Mouse (Mus musculus): ENCODE measurements around the gene Naga.
A peak's percentile ranks its signal among the peaks of the same experiment; 100 is the strongest.

Naga gene

DNA sequence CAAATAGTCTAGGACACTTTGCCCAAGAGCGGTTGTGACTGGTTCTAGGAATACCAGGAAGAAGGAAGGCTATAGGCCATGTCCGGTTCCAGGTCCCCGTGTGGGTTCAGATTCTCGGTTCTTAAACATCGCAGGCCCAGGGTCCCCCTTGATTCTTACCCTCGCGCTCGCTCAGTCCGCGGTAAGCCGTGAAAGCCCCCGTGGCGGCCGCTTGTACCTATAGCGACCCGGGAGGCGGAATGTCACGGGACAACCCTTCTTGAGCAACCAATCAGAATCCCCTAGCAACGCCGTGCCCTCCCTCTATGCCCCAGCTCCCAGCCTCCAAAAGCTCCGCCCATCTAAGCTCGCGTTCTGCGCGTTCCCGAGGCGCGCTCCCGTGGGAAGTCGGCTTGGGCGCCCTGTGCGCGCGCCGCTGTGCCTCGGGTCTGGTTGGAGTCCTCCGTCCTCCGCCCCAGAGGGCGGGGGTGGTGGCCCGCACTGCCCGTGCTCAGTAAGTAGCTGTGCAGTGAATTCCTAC is at the start of gene Naga, which contains the start of the genes Pheta2 and Smdt1:
Gene Naga (minus strand): TSS at position 333 of the 520 bp plus-strand sequence.
Gene Pheta2 (plus strand): TSS at position 350 of the 520 bp plus-strand sequence.
Gene Smdt1 (plus strand): TSS at position 367 of the 520 bp plus-strand sequence.
- DNase-seq (ENCODE audit: low spot score in 2 of 2) = peak; percentile 97

DNA sequence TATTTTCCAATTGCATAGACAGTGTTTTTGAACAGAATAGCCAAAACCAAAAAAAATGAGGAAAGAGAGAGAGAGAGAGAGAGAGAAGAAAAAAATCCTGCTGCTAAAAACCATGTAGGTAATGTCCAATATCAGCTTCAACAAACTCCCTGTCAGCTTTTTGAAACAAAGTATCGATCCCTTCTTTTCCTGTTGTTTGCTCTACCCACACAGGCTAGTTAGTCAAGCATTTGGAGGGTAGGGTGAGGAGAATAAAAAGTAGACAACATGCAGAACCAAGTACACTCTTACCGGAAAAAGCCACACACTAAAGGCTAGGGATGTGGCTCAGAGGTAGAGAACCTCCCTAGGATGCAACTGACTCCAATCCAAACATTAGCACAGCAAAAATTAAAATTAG is 47.0 kb upstream of the Naga start:
- no peak for DNase-seq (ENCODE audit: low spot score in 2 of 2)

DNA sequence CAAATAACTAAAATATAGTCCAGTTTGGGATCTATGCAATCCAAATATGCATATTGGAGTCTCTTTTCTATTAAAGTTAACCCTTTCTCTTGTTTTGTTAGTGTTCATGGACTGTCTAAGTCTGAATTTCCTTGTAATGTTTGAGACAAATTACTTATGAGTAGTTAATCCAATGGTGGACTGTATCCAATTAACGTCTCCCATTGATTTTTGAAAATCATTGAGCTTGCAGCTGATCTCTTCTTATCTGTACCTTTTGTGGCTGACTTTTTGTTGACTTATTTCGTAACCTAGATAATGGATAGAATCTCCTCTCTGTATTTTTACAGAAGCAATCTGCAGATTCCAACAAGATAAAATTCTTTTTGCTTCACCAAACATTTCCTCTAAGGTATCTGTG is 43.7 kb upstream of the Naga start:
- no peak for DNase-seq (ENCODE audit: low spot score in 2 of 2)

DNA sequence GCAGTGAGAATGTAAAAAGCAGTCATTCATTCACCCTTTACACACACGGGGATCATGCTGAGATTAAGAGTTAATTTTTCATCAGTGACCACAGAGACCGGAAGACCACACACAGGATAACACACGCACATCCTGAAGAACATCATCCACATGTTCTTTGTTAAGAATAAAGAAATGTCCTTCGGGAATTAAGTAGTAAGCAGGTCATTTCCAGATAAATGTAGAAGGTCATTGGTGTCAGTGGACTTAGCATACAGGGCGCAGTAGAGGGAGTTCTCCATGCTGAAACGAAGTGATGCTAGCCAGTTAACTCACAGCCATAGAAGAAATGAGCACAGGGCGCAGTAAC is 42.0 kb upstream of the Naga start:
- DNase-seq (ENCODE audit: low spot score in 2 of 2) = no peak

DNA sequence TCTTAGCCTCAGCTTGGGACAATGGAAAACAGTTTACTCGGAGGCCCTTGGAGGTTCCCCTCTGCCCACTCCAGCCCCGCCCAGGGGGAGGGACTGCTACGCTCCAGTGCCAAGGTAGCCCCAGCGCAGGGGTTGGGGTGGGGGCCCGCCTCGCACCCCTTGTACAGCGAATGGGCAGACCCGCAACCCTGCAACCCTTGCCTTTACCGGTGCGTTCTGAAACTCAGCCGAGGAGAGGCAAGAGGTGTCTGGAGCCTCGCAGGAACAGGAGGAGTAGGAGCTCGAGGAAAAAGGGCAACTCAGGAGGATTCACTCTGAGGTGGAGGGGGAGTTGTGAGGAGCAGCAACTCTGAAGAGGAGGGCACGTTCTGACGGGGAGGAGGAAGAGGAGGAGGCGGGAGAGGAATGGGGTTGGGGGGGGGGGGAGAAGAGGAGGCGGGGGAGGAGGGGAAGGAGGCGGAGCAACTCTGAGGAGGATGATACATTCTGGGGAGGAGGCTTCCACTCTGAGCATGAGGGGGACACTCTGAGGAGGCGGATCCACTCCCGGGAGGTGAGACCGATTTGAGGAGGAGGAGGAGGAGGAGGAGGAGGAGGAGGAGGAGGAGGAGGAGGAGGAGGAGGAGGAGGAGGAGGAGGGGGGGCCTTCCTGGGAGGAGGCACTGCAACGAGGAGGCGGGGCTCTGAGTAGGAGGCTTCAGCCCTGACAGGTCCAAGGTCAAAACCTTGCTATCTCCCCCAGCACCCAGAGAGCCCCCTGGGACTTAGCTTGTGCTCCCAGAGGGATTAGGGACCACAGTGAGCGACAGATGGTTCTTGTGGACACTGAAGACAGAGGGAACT is 41.4 kb upstream of the Naga start, which contains the start of gene Cyp2d22:
Gene Cyp2d22 (minus strand): TSS at position 390 of the 843 bp plus-strand sequence.
- peak; percentile 25 to 59 for DNase-seq (ENCODE audit: low spot score in 2 of 2)

DNA sequence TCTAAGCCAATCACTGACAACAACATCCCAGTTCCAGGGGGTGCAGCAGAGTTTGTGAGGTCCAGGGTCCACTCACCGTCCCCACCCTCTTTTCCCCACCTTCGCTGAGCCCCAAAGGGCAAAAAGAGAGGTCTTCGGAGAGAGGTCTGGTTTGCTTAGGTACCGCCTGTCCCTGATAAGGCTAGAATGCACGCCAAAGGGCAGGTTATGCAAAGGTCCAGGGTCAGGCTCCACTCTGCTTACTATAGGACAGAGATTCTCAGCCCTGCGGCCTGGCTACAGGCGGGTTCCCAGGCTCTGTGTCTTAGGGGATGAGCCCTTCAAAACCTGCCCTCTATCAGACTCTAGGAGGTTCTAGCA is 40.8 kb upstream of the Naga start:
- no peak for DNase-seq (ENCODE audit: low spot score in 2 of 2)

DNA sequence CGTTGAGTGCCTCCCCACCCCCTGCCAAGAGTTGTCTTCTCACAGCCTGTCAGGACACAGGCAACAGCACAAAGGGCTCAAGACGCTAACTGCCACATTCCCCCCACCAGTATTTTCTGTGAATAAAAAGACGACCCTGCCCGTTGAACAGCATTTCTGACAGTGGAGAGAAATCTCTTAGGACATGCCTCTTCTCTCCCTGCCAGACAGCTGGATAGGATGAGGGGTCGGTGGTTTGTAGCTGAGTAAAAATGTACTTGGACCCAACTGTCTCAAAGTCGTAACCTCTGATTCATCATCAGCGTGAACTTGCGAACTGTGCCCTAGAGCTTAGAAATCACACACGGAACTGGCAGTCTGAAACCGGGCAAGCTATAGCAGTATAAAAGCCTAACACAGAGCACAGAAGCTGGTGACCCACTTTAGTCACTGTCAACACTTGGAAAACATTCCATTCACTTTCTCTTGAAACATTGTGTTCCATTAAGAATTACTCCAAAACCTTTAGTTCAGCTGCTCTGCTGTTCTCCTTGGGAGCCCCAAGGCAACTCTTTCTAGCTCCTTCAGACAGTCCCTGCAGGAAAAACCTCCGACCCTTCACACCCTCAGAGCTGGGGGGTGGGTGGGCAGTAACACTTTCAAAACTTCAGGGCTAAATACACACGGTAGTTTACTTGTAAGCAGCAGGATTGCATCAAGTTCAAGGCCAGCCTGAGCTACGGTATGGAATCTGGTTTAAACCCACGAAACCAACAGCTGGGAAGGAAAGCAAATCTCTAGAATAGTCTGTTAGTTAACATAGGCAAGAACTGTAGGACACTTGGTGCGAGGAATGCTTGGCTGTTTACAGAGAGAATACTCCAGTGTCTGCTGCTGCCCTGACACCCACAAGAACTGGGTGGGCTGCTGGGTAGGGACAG is 39.8 kb upstream of the Naga start:
- DNase-seq (ENCODE audit: low spot score in 2 of 2) = no peak

DNA sequence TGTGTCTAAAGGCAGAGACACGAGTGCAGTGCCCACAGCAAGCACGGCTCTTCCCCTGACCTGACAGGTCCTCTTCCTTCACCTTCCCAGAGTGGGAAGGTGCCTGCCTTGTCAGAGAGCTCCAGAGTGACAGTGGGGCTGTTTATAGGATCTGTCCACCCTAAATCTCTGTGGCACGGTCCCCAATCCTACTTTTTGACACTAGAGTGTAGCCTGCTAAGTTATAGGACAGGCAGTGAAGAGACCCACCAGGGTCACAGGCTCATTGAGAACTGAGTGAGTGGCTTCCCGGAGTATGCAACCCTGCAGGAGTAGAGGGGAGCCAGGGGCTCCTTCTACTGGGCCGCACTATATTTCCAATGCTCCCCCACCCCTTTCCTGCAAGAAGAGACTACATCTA is 39.0 kb upstream of the Naga start:
- DNase-seq (ENCODE audit: low spot score in 2 of 2) = no peak

DNA sequence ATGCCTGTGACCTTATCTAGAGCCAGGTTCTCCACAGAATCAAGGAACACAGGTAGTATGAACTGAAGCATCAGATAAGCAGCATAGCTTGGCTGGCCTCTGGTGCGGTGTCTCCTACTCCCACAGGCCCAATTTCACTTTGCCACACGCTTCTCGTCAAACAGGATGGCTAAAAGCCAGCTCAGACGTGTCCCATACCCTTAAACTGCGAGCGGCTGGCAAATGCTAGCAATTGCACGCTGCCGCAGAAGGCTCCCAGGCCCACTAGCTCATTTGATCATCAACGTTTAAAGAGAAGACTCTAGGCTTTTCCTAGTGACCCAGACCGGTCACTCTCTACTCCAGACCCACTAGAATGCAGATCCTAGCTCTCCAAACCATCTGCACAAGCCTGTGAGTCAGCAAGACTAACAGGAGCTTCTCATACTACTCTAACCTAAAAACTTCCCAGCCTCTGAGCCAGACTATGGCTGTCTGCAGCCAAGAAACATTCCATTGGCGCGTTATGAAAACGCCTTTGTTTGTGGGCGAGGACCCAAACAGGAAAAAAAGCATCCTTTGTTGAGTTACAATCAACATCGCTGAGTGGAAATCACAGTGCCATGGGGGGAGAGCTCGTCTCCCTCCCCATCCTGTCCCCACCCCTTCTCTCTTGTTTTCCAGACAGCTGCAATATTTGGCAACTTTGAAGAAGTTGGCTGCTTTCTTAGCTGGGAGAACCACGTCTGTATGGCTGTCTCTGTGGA is 37.8 kb upstream of the Naga start:
- DNase-seq (ENCODE audit: low spot score in 2 of 2) = peak in 1 of 2 experiments; percentile 42

DNA sequence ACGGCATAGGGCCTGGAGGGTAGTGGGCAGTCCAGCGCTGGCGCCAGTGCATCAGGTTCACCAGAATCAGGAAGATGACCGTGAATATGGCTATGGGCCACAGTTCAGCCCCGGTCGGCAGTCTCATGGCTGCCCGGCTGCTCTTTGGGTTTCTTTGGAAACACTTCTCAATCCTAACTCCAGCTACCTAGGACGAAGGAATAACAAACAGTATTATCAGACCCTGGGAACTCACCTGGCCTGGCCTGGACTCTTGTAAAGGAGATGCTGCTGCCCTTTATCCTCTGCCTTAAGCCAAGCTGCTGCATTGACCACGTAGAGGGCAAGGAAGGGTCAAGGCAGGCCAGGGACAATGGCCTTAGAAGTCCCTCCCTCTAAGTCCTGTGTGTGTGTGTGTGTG is 37.1 kb upstream of the Naga start:
- DNase-seq (ENCODE audit: low spot score in 2 of 2) = peak in 1 of 2 experiments; percentile 49

DNA sequence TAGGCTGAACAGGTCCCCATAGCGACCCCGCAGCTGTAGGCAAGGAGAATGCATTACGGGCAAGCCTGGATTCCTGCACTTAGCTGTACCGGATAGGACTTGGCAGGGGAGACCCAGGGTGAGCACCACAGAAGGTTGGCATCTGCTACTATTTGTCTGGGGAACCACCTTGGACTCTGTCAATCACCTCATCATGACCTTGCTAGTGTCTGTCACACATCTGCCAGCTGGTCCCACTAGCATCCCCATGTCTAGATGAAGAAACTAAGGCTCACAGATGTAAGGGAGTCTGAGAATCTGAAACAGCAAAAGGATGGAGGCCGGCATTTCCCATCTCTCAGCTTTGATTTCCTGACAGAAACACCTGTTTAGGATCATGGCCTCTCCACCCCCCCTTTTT is 35.7 kb upstream of the Naga start:
- DNase-seq (ENCODE audit: low spot score in 2 of 2) = no peak

DNA sequence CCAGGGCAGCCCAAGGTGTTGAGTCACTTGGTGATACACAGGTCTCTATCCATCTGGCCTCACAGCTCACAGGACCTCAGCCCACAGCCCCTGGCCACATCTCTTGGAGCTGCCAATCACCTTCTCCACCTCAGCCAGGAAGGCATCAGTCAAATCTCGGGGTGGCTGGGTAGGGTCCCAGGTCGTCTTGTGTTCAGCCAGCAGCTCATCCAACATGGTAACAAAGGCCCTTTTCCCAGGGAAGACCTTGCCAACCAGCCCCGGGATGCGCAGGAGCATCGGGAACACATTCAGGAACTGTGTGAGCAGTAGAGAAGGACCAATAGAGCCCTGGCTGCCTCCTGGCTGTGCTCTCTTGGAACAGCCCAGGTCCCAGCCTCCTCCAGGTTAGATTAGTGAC is 34.3 kb upstream of the Naga start:
- DNase-seq (ENCODE audit: low spot score in 2 of 2) = peak in 1 of 2 experiments; percentile 57

DNA sequence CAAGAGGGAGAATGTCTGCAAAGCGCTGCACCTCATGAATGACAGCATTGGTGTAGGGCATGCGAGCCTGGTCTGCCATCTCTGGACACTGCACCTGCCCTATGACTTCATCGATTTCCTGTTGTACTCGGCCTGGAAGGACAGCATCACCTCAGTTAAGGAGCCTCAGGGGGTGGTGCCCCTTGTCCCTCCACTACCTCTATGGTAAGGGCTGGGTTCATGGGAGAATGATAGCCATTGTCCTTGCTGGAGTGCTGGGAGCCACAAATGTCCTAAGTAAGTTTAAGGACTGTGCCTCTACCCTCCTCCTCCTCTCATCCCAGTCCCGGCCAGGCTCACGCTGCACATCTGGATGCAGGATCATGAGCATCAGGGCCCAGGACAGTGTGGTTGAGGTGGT is 33.7 kb upstream of the Naga start:
- peak in 1 of 2 experiments; percentile 53 for DNase-seq (ENCODE audit: low spot score in 2 of 2)

DNA sequence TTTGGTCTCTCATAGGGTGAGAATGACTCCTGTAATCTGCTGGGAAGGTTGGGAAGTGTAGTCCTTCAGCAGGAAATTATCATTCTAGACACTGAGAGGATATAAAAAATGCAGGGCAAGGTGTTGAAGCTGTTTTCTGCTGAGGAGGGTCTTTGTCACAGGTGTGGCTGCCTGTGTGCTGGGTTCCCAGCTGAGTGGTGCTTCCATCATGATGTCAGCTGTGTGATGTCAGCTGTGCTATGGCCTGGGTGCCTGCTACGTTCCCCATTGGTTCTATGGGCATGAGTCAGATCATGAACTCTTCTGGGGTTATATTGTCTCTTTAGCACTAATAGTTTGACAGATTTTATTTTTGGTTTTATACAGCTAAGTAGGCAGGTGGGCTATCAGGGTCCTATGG is 30.1 kb upstream of the Naga start:
- DNase-seq (ENCODE audit: low spot score in 2 of 2) = no peak

DNA sequence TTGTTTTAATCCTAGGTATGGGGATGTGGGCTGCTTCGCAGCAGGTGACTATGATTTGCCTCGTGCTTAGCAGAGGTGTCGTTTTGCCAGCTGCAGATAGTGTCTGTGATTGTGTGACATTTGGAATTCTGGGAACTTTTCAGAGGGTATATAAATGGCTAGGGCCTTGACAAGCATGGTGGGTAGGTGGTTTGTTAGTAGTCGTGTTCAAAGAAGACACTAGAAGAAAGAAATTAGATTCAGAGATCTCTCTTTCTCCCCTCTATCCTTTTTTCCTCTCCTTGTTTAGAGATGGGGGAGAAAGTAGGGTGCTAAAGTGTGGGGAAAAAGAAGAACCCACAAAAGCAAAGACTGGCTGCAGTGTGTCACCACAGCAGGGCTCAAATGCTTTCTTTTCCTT is 29.4 kb upstream of the Naga start:
- DNase-seq (ENCODE audit: low spot score in 2 of 2) = no peak

DNA sequence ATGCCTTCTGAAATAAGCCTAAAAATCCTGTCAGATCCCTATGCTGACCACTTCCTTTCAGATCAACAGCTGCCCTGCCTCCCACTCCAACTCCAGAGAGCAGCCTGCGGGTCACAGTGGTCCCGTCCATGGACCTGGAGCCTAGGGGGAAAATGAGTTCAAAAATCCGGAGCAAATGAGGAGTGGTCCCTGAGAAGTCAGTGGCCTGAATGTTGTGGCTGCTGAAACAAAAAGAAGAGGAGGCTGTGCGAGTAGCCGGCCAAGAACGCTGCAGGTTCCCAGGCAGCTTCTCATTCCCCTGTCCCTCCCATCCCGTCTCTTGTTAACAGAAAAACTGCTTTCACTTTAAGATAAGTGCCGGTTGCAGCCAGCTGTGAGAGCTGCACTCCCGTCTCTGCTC is 25.8 kb upstream of the Naga start:
- DNase-seq (ENCODE audit: low spot score in 2 of 2) = peak in 1 of 2 experiments; percentile 4

DNA sequence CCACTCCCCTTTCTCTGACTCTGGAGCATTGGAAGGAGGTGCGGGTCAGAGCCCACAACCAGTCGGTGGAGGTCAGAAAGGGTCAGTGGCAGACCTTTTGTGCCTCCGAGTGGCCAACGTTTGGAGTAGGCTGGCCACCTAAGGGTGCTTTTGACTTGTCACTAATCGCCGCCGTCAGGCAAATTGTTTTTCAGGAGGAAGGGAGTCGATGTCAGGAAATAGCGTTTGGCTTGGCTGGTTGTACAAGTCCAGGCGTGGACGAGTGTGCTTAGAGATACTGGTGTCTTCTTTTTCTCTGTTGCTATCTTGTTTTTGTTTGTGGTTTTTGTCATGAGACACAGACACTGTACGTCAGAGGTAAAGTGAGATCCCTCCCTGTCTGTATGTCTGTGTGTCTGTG is 25.1 kb upstream of the Naga start:
- DNase-seq (ENCODE audit: low spot score in 2 of 2) = peak in 1 of 2 experiments; percentile 4

DNA sequence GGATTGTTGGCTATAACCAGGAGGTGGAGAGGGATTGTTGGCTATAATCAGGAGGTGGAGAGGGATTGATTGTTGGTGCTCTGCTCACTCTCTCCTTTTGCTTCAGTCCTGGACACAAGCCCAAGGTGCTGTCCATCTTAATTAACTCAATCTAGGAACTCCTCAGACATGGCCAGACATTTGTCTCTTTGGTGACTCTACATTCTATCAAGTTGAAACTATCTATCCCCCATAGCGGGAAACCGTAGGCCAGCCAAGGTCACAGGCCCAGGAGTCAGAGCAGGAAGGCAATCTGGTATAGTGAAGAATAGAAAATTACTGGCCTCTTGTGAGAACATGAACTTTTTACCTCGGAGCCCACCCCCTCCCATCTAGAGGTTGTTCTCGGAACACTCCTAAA is 23.5 kb upstream of the Naga start:
- peak in 1 of 2 experiments; percentile 7 for DNase-seq (ENCODE audit: low spot score in 2 of 2)

DNA sequence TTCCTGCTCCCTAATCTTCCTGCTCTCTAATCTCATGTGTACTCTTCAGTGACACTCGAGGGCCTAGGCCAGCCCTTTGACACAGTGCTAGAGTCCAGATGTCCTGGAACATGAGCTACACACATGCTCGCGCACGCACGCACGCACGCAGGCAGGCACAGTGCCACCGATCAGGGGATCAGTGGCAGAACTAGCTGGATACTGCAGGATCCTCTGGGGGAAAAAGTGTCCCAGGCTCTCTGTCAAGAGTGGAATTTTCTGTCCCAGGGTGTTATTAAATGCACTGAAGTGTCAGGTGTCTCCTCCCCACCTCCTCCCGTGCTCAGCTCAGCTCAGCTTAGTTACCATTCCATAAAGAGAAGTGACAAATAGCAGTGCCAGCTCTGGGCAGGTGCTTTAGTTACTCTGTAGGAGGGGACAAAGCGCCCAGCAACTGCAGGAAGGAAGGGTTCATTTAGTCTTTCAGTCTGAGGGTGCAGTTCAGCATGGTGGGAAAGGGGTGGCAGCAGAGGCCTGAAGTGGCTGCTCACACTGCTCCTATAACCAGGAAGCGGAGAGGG is 22.8 kb upstream of the Naga start:
- DNase-seq (ENCODE audit: low spot score in 2 of 2) = peak in 1 of 2 experiments; percentile 11

DNA sequence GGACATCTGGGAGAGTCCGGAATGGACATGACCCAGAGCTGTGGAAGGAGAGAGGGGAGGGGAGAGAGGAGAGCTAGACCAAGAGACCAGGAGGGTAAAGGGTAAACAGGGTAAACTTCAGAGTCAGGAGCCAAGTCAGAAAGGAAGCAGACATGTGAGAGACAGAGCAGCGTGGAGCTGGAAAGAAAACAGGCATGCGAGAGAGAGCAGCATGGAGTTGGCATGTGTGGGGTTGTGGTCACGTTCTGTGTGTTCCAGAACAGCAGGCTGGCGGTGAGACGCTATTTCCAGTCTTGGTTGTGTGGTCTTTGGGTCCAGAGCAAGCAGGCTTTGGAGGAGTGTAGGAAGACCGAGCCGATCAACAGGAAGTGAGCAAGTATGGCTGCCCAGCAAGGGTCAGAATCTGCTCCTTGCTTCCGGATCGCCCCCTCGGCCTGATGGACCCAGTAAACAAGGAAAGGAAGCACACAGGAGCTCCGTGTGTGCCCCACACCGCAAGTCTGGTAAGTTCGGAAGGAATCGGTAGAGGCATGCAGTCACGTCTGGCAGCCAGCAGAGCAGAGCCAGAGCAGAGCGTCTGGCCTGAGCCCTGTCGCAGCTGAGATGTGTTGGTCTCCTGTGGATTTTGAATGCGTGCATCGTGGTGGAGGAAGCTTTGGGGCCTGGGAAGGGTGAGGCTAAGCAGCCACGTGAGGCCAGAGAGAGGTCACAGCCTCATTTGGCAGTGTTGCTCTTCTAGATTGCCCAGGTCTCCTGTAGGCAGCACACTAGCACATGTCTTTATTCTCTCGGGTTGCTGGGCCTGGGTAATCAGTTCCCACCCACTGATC is 19.9 kb upstream of the Naga start:
- no peak for DNase-seq (ENCODE audit: low spot score in 2 of 2)
